Mouse (Mus musculus): ENCODE measurements around the gene Rala. TPM values are rescaled to one million over a fixed set of nuclear protein-coding genes. Genes with fewer than 3 reads are reported as not detected.

Rala gene
- 7.4 TPM for polyA plus RNA-seq (2015; fragmentation: Illumina TruSeq; extraction: RNeasy Lipid Tissue Mini Kit (QIAGEN cat#74804); ENCODE audit: insufficient read depth, low read depth, low replicate concordance)

DNA sequence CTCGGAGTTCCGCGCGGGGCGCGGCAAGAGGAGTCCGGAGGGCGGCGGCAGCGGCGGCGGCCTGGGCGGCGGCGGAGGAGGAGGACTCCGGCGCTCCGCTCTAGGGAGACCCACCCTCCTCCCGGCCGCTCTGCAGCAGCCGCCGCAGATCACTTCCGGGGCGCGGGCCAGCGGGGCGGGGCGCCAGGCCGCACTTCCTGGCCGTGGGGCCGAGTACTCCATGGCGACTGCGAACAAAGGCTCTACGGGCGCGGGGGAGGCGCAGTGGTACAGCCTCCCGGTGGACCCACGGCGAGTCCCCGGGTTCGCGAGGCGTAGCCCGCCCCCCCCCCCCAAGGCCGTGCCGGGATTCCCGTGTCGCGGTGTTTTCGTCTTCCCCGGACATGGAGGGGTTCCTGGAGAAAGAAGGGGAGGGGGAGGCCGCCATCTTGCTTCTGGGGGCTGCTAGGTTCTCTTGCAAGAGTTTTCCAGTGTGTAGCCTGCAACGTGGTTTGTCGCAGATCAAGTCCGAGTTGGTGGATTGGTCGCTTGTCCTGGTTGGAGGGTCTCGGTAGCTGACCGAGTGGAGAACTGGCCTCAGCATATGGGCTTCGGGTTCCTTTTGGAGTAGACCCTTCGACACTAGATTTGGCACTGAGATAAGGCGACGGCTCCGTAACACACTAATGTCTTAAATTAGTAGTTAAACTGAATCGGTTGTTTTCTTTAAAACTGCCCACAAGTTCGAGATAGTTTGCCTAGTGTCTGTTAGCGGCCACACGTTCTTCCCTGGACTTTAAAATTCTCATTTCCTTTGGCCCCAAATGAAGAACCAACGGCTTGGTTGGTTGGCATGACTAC lies at the start of gene Rala:
TSS of gene Rala (minus strand) at position 162 of the 840 bp plus-strand sequence.

DNA sequence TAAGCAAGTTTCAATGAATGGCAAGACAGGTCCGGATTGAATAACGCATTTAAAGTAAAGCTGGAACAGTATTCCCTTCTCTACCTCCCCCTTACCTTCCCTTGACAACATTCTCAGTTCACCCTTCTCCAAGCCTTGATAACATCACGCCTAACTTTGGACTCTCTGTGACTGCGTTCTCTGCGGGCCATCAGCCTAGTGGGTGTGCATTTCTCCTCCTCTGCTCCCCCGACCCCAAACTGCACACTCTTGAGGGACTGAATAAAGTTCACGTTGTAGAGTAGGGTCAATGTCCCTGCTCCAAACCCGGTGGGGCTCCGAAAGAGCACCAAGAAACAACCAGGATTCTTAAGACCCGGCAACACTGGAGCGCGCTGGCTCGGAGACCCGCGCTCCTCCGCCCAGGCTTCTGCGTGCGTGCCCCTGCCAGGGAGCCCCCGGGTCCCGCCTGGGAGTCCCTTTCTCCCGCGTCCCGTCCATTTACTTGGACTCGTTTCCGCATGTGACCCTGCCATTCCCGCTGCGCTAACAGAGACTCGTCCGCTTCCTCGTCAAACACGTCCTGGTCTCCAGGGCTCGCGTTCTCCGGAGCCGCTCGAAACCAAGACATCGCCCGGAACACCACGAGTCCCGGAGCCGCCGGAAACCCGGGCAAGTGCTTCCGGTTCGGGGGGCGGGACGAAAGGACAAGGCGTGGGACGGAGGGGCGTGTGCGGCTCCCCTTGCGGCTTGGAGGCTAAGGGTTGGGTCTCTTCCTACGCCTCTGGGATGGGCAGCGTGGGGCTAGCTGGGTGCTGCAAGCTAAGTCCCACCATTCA lies 48.9 kb upstream of the Rala start, which contains the start of gene Yae1d1:
TSS of gene Yae1d1 (minus strand) at position 653 of the 818 bp plus-strand sequence.

Other genes with a start within 250 kb of the Rala start
- 4.8 TPM for gene Mplkip, start 249.0 kb downstream of the Rala start, polyA plus RNA-seq (2015; fragmentation: Illumina TruSeq; extraction: RNeasy Lipid Tissue Mini Kit (QIAGEN cat#74804); ENCODE audit: insufficient read depth, low read depth, low replicate concordance)
- 2.8 TPM for gene Sugct, start 248.7 kb downstream of the Rala start, polyA plus RNA-seq (2015; fragmentation: Illumina TruSeq; extraction: RNeasy Lipid Tissue Mini Kit (QIAGEN cat#74804); ENCODE audit: insufficient read depth, low read depth, low replicate concordance)
- gene Cdk13, start 139.1 kb downstream of the Rala start, polyA plus RNA-seq (2015; fragmentation: Illumina TruSeq; extraction: RNeasy Lipid Tissue Mini Kit (QIAGEN cat#74804); ENCODE audit: insufficient read depth, low read depth, low replicate concordance) = 7.4 TPM
- 3.4 TPM for gene Yae1d1, start 49.1 kb upstream of the Rala start, polyA plus RNA-seq (2015; fragmentation: Illumina TruSeq; extraction: RNeasy Lipid Tissue Mini Kit (QIAGEN cat#74804); ENCODE audit: insufficient read depth, low read depth, low replicate concordance)